Mouse (Mus musculus) cerebellum, adult 11-12 months (tissue): ENCODE measurements around the gene Fam174a.
A peak's percentile ranks its signal among the peaks of the same experiment; 100 is the strongest.

Source experiments
- DNase-seq: peaks from one replicate; pipeline ENCODE4 v3.0.0; 2022

The Fam174a gene

GRCm38 (mm10) chr1:95313393-95314228 is at the start of gene Fam174a:
Fam174a (plus strand) TSS chr1:95313623.
- peak; percentile 94 for DNase-seq

GRCm38 (mm10) chr1:95263843-95264242 is 49.6 kb upstream of the Fam174a start:
- no peak for DNase-seq

- no peak for DNase-seq
These were observed 45.3 kb upstream of the Fam174a start for GRCm38 (mm10) chr1:95267950-95268724.

GRCm38 (mm10) chr1:95273321-95273720 is 40.1 kb upstream of the Fam174a start:
- DNase-seq, result no peak

GRCm38 (mm10) chr1:95308324-95308723 is 5.1 kb upstream of the Fam174a start:
- DNase-seq, result no peak

- no peak for DNase-seq
These were observed 769 bp downstream of the Fam174a start for GRCm38 (mm10) chr1:95314229-95314555.

- peak; percentile 11 for DNase-seq
These were observed 2.6 kb downstream of the Fam174a start for GRCm38 (mm10) chr1:95315981-95316380.

GRCm38 (mm10) chr1:95322219-95322618 is 8.8 kb downstream of the Fam174a start:
- DNase-seq, result no peak

- no peak for DNase-seq
These were observed 9.6 kb downstream of the Fam174a start for GRCm38 (mm10) chr1:95323004-95323403.

- no peak for DNase-seq
These were observed 13.4 kb downstream of the Fam174a start for GRCm38 (mm10) chr1:95326856-95327255.

GRCm38 (mm10) chr1:95339618-95340017 is 26.2 kb downstream of the Fam174a start:
- DNase-seq, result no peak

- no peak for DNase-seq
These were observed 28.8 kb downstream of the Fam174a start for GRCm38 (mm10) chr1:95342242-95342641.

GRCm38 (mm10) chr1:95343585-95344485 is 30.4 kb downstream of the Fam174a start:
- no peak for DNase-seq

GRCm38 (mm10) chr1:95354146-95354545 is 40.7 kb downstream of the Fam174a start:
- no peak for DNase-seq

- DNase-seq, result no peak
These were observed 43.5 kb downstream of the Fam174a start for GRCm38 (mm10) chr1:95356904-95357303.

GRCm38 (mm10) chr1:95363692-95364091 is 50.3 kb downstream of the Fam174a start:
- no peak for DNase-seq

GRCm38 (mm10) chr1:95366616-95367373 is 53.4 kb downstream of the Fam174a start:
- no peak for DNase-seq

- DNase-seq, result no peak
These were observed 54.3 kb downstream of the Fam174a start for GRCm38 (mm10) chr1:95367748-95368147.

GRCm38 (mm10) chr1:95375443-95375842 is 62.0 kb downstream of the Fam174a start:
- DNase-seq, result no peak

- no peak for DNase-seq
These were observed 67.6 kb downstream of the Fam174a start for GRCm38 (mm10) chr1:95381028-95381427.
